Mouse (Mus musculus): ENCODE data around the gene Ccna1. TPM values are rescaled to one million over a fixed set of nuclear protein-coding genes. Genes with fewer than 3 reads are reported as not detected.

Ccna1 gene
- polyA plus RNA-seq, 1 experiment from 2014 or later = 0.43 TPM

GRCm38 (mm10) chr3:55062653-55063052, 7.4 kb upstream of the Ccna1 start:
- Histone ChIP-seq H3K27ac (no peak overlapping the region), H3K9ac (no peak overlapping the region), H3K9me3 (replicated peaks) (no peaks in the 10 kb centered on the region), H3K27me3 (replicated peaks) (peaks cover 12% of the 10 kb centered on the region; the same call in 1 of the 2 replicates), H3K36me3 (no peaks in the 10 kb centered on the region), H3K4me2 (no peak overlapping the region), H3K4me3 (no peak overlapping the region), H3K4me1 (no peaks in the 10 kb centered on the region)
- ATAC-seq = no peak
- 60% methylated on average over 9 of the region's 9 CpGs for WGBS (ENCODE audit: insufficient replicate concordance)

- Histone ChIP-seq H3K36me3 (no peaks in the 10 kb centered on the region), H3K27ac (no peak overlapping the region), H3K4me2 (no peak overlapping the region), H3K4me3 (no peak overlapping the region), H3K4me1 (peaks cover 3% of the 10 kb centered on the region; the same call in 1 of the 2 replicates), H3K9ac (no peak overlapping the region), H3K27me3 (replicated peaks) (peaks cover 40% of the 10 kb centered on the region), H3K9me3 (replicated peaks) (no peaks in the 10 kb centered on the region)
- ATAC-seq = no peak
- 48% methylated on average over 8 of the region's 8 CpGs for WGBS (ENCODE audit: insufficient replicate concordance)
Measured at GRCm38 (mm10) chr3:55056376-55056775, 1.1 kb upstream of the Ccna1 start.

- Histone ChIP-seq H3K36me3 (no peaks in the 10 kb centered on the region), H3K4me2 (peak overlapping the region; percentile 67), H3K27ac (no peak overlapping the region), H3K4me3 (peak overlapping the region; percentile 48), H3K9ac (no peak overlapping the region; the same call in 1 of the 2 replicates), H3K4me1 (peaks cover 3% of the 10 kb centered on the region; the same call in 1 of the 2 replicates), H3K27me3 (replicated peaks) (peaks cover 40% of the 10 kb centered on the region), H3K9me3 (replicated peaks) (no peaks in the 10 kb centered on the region)
- no peak for ATAC-seq
- WGBS (ENCODE audit: insufficient replicate concordance) = 16% methylated on average over 11 of the region's 11 CpGs
Measured at GRCm38 (mm10) chr3:55055747-55056120, 433 bp upstream of the Ccna1 start.

DNA sequence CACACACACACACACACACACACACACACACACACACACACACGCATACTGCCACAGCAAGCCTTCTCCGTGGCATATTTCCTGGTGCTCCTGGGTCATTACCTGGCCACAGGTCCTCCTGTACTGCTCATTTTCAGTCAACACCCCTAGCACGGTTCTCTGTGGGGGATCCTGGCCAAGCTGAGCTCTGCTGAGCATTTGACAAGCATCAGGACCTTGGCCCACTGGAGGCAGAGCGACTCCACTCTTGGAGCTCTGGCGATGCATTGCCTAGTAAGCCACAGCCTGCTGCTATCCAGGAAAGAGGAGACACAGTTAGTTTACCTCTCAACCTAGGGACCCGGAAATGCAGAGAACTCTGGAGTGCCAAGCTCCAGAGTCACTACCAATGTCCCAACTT, 1.1 kb downstream of the Ccna1 start:
- H3K36me3 ChIP-seq = no peaks in the 10 kb centered on the region
- no peak overlapping the region for H3K4me3 ChIP-seq
- H3K4me1 ChIP-seq = peaks cover 3% of the 10 kb centered on the region; the same call in 1 of the 2 replicates
- H3K9ac ChIP-seq = no peak overlapping the region
- WGBS (ENCODE audit: insufficient replicate concordance) = 37% methylated on average over 6 of the region's 6 CpGs
- peaks cover 40% of the 10 kb centered on the region for H3K27me3 ChIP-seq (replicated peaks)
- no peak for ATAC-seq
- no peak overlapping the region for H3K4me2 ChIP-seq
- H3K27ac ChIP-seq = no peak overlapping the region
- H3K9me3 ChIP-seq (replicated peaks) = no peaks in the 10 kb centered on the region

- Histone ChIP-seq H3K4me1 (no peaks in the 10 kb centered on the region), H3K9me3 (replicated peaks) (no peaks in the 10 kb centered on the region), H3K36me3 (no peaks in the 10 kb centered on the region), H3K27me3 (replicated peaks) (no peaks in the 10 kb centered on the region), H3K27ac (no peak overlapping the region), H3K4me3 (no peak overlapping the region), H3K9ac (no peak overlapping the region), H3K4me2 (no peak overlapping the region)
- ATAC-seq = no peak
- WGBS (ENCODE audit: insufficient replicate concordance) = 67% methylated on average over 8 of the region's 8 CpGs
Measured at GRCm38 (mm10) chr3:55044601-55045370, 10.5 kb downstream of the Ccna1 start.

DNA sequence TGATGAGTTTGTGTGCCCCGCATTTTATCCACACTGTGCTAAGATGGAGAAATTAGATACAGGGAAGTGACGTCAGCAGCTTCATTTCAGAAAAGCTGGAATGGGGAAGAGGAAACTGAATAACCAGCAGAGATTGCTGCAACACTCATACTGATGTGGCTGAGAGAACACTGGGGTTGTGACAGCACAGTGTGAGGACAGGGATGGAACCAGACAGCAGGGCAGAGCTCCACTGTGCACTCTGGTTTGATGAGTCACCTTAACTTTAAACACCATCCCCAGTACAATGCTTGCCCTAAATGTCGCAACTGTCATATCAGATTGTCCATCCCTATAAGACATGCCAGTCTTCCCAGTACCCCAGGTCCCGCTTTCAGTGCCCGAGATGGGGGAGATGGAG, 17.7 kb downstream of the Ccna1 start:
- H3K9me3 ChIP-seq (replicated peaks) = no peaks in the 10 kb centered on the region
- no peaks in the 10 kb centered on the region for H3K36me3 ChIP-seq
- H3K4me1 ChIP-seq = no peaks in the 10 kb centered on the region
- no peaks in the 10 kb centered on the region for H3K27me3 ChIP-seq (replicated peaks)
- 60% methylated on average over 5 of the region's 5 CpGs for WGBS (ENCODE audit: insufficient replicate concordance)
- no peak overlapping the region for H3K4me3 ChIP-seq
- H3K9ac ChIP-seq = no peak overlapping the region
- no peak overlapping the region for H3K27ac ChIP-seq
- ATAC-seq = no peak
- no peak overlapping the region for H3K4me2 ChIP-seq

DNA sequence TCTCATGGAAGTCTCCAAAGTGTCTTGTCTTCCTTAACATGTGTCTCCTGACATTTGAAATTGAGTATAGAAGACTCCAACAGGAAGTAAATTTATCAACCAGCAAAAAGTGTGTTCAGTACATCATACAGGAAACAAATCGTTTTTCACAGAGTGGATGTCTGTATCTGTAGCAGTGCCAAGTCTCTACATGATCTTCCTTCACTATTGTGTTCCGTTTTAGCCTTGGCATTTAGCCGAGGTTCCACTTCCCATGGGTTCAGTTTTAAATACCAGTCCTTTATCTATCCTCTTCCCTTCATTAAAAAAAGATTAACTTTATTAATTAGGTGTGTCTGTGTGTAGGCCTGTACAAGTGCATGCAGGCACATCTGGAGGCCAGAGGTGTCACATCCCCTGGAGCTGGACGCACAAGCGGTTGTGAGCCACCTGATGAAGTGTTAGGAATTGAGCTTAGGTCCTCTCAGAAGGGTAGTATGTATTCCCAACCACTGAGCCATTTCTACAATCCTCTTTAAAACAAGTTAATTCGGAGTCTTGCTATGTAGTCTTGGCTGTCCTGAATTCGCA, 27.9 kb downstream of the Ccna1 start:
- no peak overlapping the region for H3K4me2 ChIP-seq
- H3K27me3 ChIP-seq (replicated peaks) = no peaks in the 10 kb centered on the region
- H3K4me1 ChIP-seq = no peaks in the 10 kb centered on the region
- H3K9ac ChIP-seq = no peak overlapping the region
- WGBS (ENCODE audit: insufficient replicate concordance) = 61% methylated on average over 7 of the region's 7 CpGs
- ATAC-seq = no peak
- H3K4me3 ChIP-seq = no peak overlapping the region
- H3K36me3 ChIP-seq = no peaks in the 10 kb centered on the region
- H3K9me3 ChIP-seq (replicated peaks) = no peaks in the 10 kb centered on the region
- no peak overlapping the region for H3K27ac ChIP-seq

GRCm38 (mm10) chr3:55025502-55025901, 29.8 kb downstream of the Ccna1 start:
- Histone ChIP-seq H3K4me2 (no peak overlapping the region), H3K9me3 (replicated peaks) (no peaks in the 10 kb centered on the region), H3K9ac (no peak overlapping the region), H3K27me3 (replicated peaks) (no peaks in the 10 kb centered on the region), H3K4me3 (no peak overlapping the region), H3K36me3 (no peaks in the 10 kb centered on the region), H3K27ac (no peak overlapping the region), H3K4me1 (no peaks in the 10 kb centered on the region)
- WGBS (ENCODE audit: insufficient replicate concordance) = 65% methylated on average over 3 of the region's 3 CpGs
- no peak for ATAC-seq

GRCm38 (mm10) chr3:55023347-55023746, 32.0 kb downstream of the Ccna1 start:
- no peak overlapping the region for H3K4me3 ChIP-seq
- no peak overlapping the region for H3K9ac ChIP-seq
- H3K27ac ChIP-seq = no peak overlapping the region
- no peak for ATAC-seq
- no peaks in the 10 kb centered on the region for H3K9me3 ChIP-seq (replicated peaks)
- H3K27me3 ChIP-seq (replicated peaks) = no peaks in the 10 kb centered on the region
- no peaks in the 10 kb centered on the region for H3K36me3 ChIP-seq
- no peak overlapping the region for H3K4me2 ChIP-seq
- 64% methylated on average over 1 of the region's 1 CpGs for WGBS (ENCODE audit: insufficient replicate concordance)
- no peaks in the 10 kb centered on the region for H3K4me1 ChIP-seq

DNA sequence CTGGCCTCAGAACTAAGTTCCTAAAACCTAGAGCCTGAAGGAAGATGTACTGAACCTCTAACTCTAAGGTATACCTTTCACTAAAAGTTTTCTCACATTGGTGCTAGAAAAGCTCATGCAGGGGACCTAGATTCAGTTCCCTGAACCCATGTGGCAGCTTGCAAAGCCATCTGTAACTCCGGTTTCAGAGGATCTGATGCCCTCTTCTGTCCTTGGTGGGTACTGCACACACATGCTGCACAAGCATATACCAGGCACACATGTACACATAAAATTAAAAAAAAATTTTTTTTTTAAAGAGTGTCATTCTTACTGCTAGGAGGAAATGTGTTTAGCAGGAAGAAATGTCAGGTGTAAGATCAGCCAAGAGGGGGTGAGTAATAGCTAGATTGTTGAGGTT, 33.1 kb downstream of the Ccna1 start:
- no peaks in the 10 kb centered on the region for H3K36me3 ChIP-seq
- H3K4me2 ChIP-seq = no peak overlapping the region
- H3K27ac ChIP-seq = no peak overlapping the region
- no peak overlapping the region for H3K4me3 ChIP-seq
- H3K27me3 ChIP-seq (replicated peaks) = no peaks in the 10 kb centered on the region
- no peaks in the 10 kb centered on the region for H3K4me1 ChIP-seq
- H3K9me3 ChIP-seq (replicated peaks) = no peaks in the 10 kb centered on the region
- ATAC-seq = no peak
- H3K9ac ChIP-seq = no peak overlapping the region
- WGBS (ENCODE audit: insufficient replicate concordance) = 63% methylated on average over 1 of the region's 1 CpGs

DNA sequence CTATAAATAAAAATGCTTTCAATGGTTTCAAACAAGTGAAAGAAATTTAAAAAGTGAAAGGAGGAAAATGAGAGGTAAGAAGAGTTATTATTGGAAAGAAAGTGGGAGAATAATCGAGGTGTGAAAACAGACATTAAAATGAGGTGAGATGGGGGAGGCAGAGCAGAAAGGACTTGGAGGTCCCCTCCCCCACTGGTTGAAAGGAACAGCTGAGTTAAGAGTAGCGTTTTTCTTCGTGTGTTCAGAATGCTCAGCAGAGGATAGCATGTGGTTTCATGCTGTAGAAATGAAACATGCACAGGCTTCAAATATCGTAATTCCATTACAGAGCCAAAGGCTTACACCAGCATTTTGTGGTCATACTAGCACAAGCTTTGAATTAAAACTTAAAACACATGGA, 42.8 kb downstream of the Ccna1 start:
- 48% methylated on average over 4 of the region's 4 CpGs for WGBS (ENCODE audit: insufficient replicate concordance)
- no peaks in the 10 kb centered on the region for H3K27me3 ChIP-seq (replicated peaks)
- H3K4me3 ChIP-seq = no peak overlapping the region
- no peak overlapping the region for H3K9ac ChIP-seq
- no peak overlapping the region for H3K27ac ChIP-seq
- no peaks in the 10 kb centered on the region for H3K9me3 ChIP-seq (replicated peaks)
- ATAC-seq = no peak
- no peak overlapping the region for H3K4me2 ChIP-seq
- no peaks in the 10 kb centered on the region for H3K4me1 ChIP-seq
- H3K36me3 ChIP-seq = no peaks in the 10 kb centered on the region

DNA sequence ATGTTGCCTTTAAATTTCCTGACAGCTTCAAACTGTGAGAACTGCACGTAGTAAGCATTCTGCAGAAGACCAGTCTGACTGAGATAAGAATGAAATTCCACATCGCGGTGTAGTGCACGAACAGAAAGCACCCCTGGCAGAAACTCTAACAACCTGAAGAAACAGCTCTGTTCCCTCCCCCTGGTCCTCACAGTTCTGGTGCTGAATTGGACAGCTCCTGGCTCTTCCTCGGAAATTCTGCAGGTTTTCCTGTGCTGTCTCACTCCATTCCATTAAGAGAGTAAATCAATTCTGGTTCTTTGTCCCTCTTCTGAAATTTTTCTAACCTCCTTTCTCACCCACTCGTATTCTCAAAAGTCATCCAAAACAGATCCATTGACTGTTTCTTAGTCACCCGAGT, 43.6 kb downstream of the Ccna1 start:
- Histone ChIP-seq H3K9me3 (replicated peaks) (no peaks in the 10 kb centered on the region), H3K4me2 (no peak overlapping the region), H3K36me3 (no peaks in the 10 kb centered on the region), H3K4me1 (no peaks in the 10 kb centered on the region), H3K27me3 (replicated peaks) (no peaks in the 10 kb centered on the region), H3K9ac (no peak overlapping the region), H3K27ac (no peak overlapping the region), H3K4me3 (no peak overlapping the region)
- 22% methylated on average over 7 of the region's 7 CpGs for WGBS (ENCODE audit: insufficient replicate concordance)
- no peak for ATAC-seq

Measured in liver, embryonic 12.5 days (tissue).